Mouse (Mus musculus) CH12F3 (cell line): ENCODE results near the gene Gm5141.
"Not testable (repeated sequence)": the region's sequence is repeated elsewhere in the genome, so short reads cannot be mapped to it uniquely, and the experiment has no call there.

Experiments used
- in situ Hi-C: fragments of 300-500 bp; cut with MboI; formaldehyde crosslinking; loops from 2 replicates; pipeline ENCODE4 v1.14.3; 2020; ENCODE audit warnings: low sequenced_read_pairs

Gm5141 gene

GRCm38 (mm10) chr13:62785199-62786134 is at the start of gene Gm5141:
Gene Gm5141, minus strand, starts transcription at chr13:62785808.
- in situ Hi-C loops = not testable (repeated sequence)

GRCm38 (mm10) chr13:62833341-62833740 is 47.7 kb upstream of the Gm5141 start:
- in situ Hi-C loops = no loop called here

GRCm38 (mm10) chr13:62832239-62832638 is 46.6 kb upstream of the Gm5141 start:
- in situ Hi-C loops = no loop called here

GRCm38 (mm10) chr13:62815705-62816104 is 30.1 kb upstream of the Gm5141 start:
- in situ Hi-C loops = not testable (repeated sequence)

- in situ Hi-C loops = no loop called here
Measured at GRCm38 (mm10) chr13:62812713-62813112, 27.1 kb upstream of the Gm5141 start.

- in situ Hi-C loops = not testable (repeated sequence)
Measured at GRCm38 (mm10) chr13:62807981-62808380, 22.4 kb upstream of the Gm5141 start.

GRCm38 (mm10) chr13:62786135-62786493 is 506 bp upstream of the Gm5141 start:
- in situ Hi-C loops = not testable (repeated sequence)

- in situ Hi-C loops = not testable (repeated sequence)
Measured at GRCm38 (mm10) chr13:62763806-62764205, 21.8 kb downstream of the Gm5141 start.

- in situ Hi-C loops = not testable (repeated sequence)
Measured at GRCm38 (mm10) chr13:62760432-62761415, 24.9 kb downstream of the Gm5141 start, which contains the start of gene Platr25. Gene Platr25, minus strand, starts transcription at chr13:62760709.

- in situ Hi-C loops = no loop called here
Measured at GRCm38 (mm10) chr13:62733322-62733721, 52.3 kb downstream of the Gm5141 start.
